Mouse (Mus musculus) regulatory T cell (primary cell): ENCODE data around the gene Hoxa7.

Source experiments
- in situ Hi-C: fragments of 300-600 bp; cut with MboI, MseI; formaldehyde crosslinking; loops from one replicate; pipeline ENCODE4 v1.15.1; 2025; ENCODE audit warnings: high pct_unique_total_duplicates

The Hoxa7 gene

GRCm38 (mm10) chr6:52253511-52254500, 32.2 kb upstream of the Hoxa7 start:
- in situ Hi-C loops = loop anchor here (5.0 to 10.0 kb wide), 2 partner anchors 571 to 658 kb away; no protein-coding TSS in a partner anchor

GRCm38 (mm10) chr6:52252775-52253376, 31.2 kb upstream of the Hoxa7 start:
- in situ Hi-C loops = loop anchor here (5.0 to 10.0 kb wide), 2 partner anchors 572 to 659 kb away; no protein-coding TSS in a partner anchor

GRCm38 (mm10) chr6:52252016-52252774, 30.5 kb upstream of the Hoxa7 start:
- in situ Hi-C loops = loop anchor here (5.0 to 10.0 kb wide), 2 partner anchors 573 to 660 kb away; no protein-coding TSS in a partner anchor

- in situ Hi-C loops = loop anchor here (5.0 to 10.0 kb wide), 2 partner anchors 573 to 661 kb away; no protein-coding TSS in a partner anchor
Measured at GRCm38 (mm10) chr6:52251177-52251879, 29.7 kb upstream of the Hoxa7 start.

GRCm38 (mm10) chr6:52249826-52250225, 28.2 kb upstream of the Hoxa7 start:
- in situ Hi-C loops = loop anchor here (5.0 to 10.0 kb wide), 3 partner anchors 575 to 1075 kb away; no protein-coding TSS in a partner anchor

- in situ Hi-C loops = loop anchor here (10.0 kb wide), 1 partner anchor 1075 kb away; no protein-coding TSS in a partner anchor
Measured at GRCm38 (mm10) chr6:52249415-52249738, 27.7 kb upstream of the Hoxa7 start.

- in situ Hi-C loops = loop anchor here (10.0 kb wide), 1 partner anchor 1074 kb away; no protein-coding TSS in a partner anchor
Measured at GRCm38 (mm10) chr6:52248638-52249414, 27.2 kb upstream of the Hoxa7 start.

GRCm38 (mm10) chr6:52247766-52248637, 26.3 kb upstream of the Hoxa7 start:
- in situ Hi-C loops = loop anchor here (10.0 kb wide), 1 partner anchor 1073 kb away; no protein-coding TSS in a partner anchor

- in situ Hi-C loops = loop anchor here (10.0 kb wide), 1 partner anchor 1072 kb away; no protein-coding TSS in a partner anchor
Measured at GRCm38 (mm10) chr6:52246916-52247315, 25.3 kb upstream of the Hoxa7 start.

GRCm38 (mm10) chr6:52246403-52246803, 24.7 kb upstream of the Hoxa7 start:
- in situ Hi-C loops = loop anchor here (10.0 kb wide), 1 partner anchor 1072 kb away; no protein-coding TSS in a partner anchor

- in situ Hi-C loops = loop anchor here (10.0 kb wide), 1 partner anchor 1071 kb away; no protein-coding TSS in a partner anchor
Measured at GRCm38 (mm10) chr6:52245757-52246142, 24.1 kb upstream of the Hoxa7 start, which contains the start of gene Hoxa11. Gene Hoxa11, minus strand, starts transcription at chr6:52245810.

GRCm38 (mm10) chr6:52245040-52245756, 23.5 kb upstream of the Hoxa7 start:
- in situ Hi-C loops = loop anchor here (10.0 kb wide), 1 partner anchor 1070 kb away; no protein-coding TSS in a partner anchor

- in situ Hi-C loops = loop anchor here (10.0 kb wide), 1 partner anchor 1070 kb away; no protein-coding TSS in a partner anchor
Measured at GRCm38 (mm10) chr6:52244471-52245039, 22.9 kb upstream of the Hoxa7 start.

- in situ Hi-C loops = loop anchor here (10.0 kb wide), 1 partner anchor 1069 kb away; no protein-coding TSS in a partner anchor
Measured at GRCm38 (mm10) chr6:52243681-52244121, 22.0 kb upstream of the Hoxa7 start.

GRCm38 (mm10) chr6:52242801-52243332, 21.2 kb upstream of the Hoxa7 start:
- in situ Hi-C loops = loop anchor here (10.0 kb wide), 1 partner anchor 1068 kb away; no protein-coding TSS in a partner anchor

- in situ Hi-C loops = loop anchor here (10.0 kb wide), 1 partner anchor 1066 kb away; no protein-coding TSS in a partner anchor
Measured at GRCm38 (mm10) chr6:52241001-52241621, 19.5 kb upstream of the Hoxa7 start.
